Mouse (Mus musculus) kidney, postnatal 0 days (tissue): Measurements from ENCODE around the gene Tbc1d22a. TPM values are rescaled to one million over a fixed set of nuclear protein-coding genes. Genes with fewer than 3 reads are reported as not detected.
"Not testable (repeated sequence)": the region's sequence is repeated elsewhere in the genome, so short reads cannot be mapped to it uniquely, and the experiment has no call there.

Experiments
- ATAC-seq: fragments of 200-750 bp; cut with Nextera tagmentation; replicated peaks from 2 replicates; pipeline ENCODE4 v1.8.0; 2017; ENCODE audit warnings: low read depth, moderate number of reproducible peaks, moderate TSS enrichment, moderate library complexity; ENCODE audit not compliant: low FRiP score
- DNase-seq: peaks from one replicate; pipeline ENCODE4 v3.0.0-alpha.2; 2016; ENCODE audit warnings: low spot score
- H3K27ac ChIP-seq: fragments of 300-500 bp; sonication (generic); 2 replicates; pipeline ENCODE4 v1.5.1; 2014; ENCODE audit warnings: mild to moderate bottlenecking
- H3K27me3 ChIP-seq: fragments of 300-500 bp; sonication (generic); 2 replicates; pipeline ENCODE4 v1.6.1; 2014; ENCODE audit warnings: low read length, mixed read lengths; ENCODE audit not compliant: insufficient read depth
- H3K36me3 ChIP-seq: fragments of 300-500 bp; sonication (generic); 2 replicates; pipeline ENCODE4 v1.6.1; 2014; ENCODE audit warnings: low read length, mixed read lengths; ENCODE audit not compliant: insufficient read depth
- H3K4me1 ChIP-seq: fragments of 300-500 bp; sonication (generic); replicated peaks from 2 replicates; pipeline ENCODE4 v1.6.1; 2014; ENCODE audit warnings: antibody characterized with exemption, low read length, mixed read lengths; ENCODE audit not compliant: insufficient read depth
- H3K4me2 ChIP-seq: fragments of 300-500 bp; sonication (generic); 2 replicates; pipeline ENCODE4 v1.6.1; 2014; ENCODE audit warnings: mild to moderate bottlenecking, low read length, moderate library complexity, mixed read lengths
- H3K4me3 ChIP-seq: fragments of 300-500 bp; sonication (generic); replicated peaks from 2 replicates; pipeline ENCODE4 v1.5.1; 2014; ENCODE audit warnings: low read depth, low read length
- H3K9ac ChIP-seq: fragments of 300-500 bp; sonication (generic); 2 replicates; pipeline ENCODE4 v1.6.1; 2014; ENCODE audit warnings: low read depth, low read length
- H3K9me3 ChIP-seq: fragments of 300-500 bp; sonication (generic); replicated peaks from 2 replicates; pipeline ENCODE4 v1.6.1; 2016; ENCODE audit warnings: low read length, inconsistent platforms, mixed read lengths
- CTCF ChIP-seq: IDR thresholded peaks from 2 replicates; pipeline ENCODE4 v1.5.1; 2016; ENCODE audit warnings: antibody characterized with exemption, low read depth, mild to moderate bottlenecking, moderate library complexity
- WGBS: fragments of 180-500 bp; shearing (Covaris S2); extraction: QIAGEN DNeasy Blood & Tissue Kit; methylation state at CpG from one replicate; pipeline ENCODE4 v1.1.7; 2014; 5-methylcytosine and 5-hydroxymethylcytosine counted together
- polyA plus RNA-seq: library from polyadenylated mRNA; unstranded; fragments of >200 nt; fragmentation: Nextera tagmentation; extraction: Ambion mirVana; gene quantifications from 2 replicates; pipeline ENCODE4 v1.2.1, GENCODE M21; 2015

The Tbc1d22a gene
- polyA plus RNA-seq, 1 experiment from 2014 or later: 12.7 TPM

DNA sequence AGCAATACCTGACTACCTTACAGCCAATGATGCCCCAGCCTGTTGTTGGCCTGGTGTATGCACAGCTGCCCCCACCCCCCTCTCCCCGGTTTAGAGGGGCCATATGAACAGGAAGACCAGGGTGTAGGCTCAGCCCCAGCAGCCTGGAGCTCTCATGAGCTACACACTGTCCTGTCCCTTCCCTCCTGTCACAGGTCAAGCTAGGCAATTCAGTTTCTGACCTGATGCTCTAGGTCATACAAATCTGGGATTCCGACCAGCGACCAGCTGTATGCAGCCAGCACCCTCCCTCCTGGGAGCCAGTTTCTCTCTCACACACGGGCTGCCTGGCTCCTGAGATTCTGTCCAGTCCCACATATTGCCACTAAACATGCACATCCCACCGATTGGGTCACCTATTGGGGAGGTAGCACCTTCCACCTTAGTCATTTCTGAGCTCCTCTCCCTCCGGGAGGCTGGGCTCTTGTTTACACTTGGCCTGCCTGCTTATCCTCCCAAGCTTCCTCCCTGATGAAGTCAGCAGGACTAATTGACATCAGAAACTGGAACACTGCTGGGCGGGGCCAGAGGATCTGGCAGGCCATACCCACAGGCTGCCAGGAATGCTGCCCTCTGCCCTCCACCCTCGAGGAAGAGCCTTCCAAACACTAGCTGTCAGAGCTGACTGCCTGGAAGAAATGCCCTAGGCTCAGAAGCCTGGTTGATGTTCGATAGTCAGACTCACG, 25.4 kb upstream of the Tbc1d22a start:
- H3K27ac ChIP-seq: peak overlapping the region; percentile 70
- ATAC-seq: peak; percentile 50
- DNase-seq: peak; percentile 82
- H3K9ac ChIP-seq: no peak overlapping the region
- TF ChIP-seq CTCF: peak; percentile 26; the same call in 1 of the 2 replicates
- no peaks in the 10 kb centered on the region for H3K27me3 ChIP-seq
- H3K9me3 ChIP-seq: no peaks in the 10 kb centered on the region
- H3K4me1 ChIP-seq: peaks cover 32% of the 10 kb centered on the region
- no peak overlapping the region for H3K4me2 ChIP-seq
- WGBS: 25% methylated on average over 10 of the region's 10 CpGs
- no peak overlapping the region for H3K4me3 ChIP-seq
- no peaks in the 10 kb centered on the region for H3K36me3 ChIP-seq

DNA sequence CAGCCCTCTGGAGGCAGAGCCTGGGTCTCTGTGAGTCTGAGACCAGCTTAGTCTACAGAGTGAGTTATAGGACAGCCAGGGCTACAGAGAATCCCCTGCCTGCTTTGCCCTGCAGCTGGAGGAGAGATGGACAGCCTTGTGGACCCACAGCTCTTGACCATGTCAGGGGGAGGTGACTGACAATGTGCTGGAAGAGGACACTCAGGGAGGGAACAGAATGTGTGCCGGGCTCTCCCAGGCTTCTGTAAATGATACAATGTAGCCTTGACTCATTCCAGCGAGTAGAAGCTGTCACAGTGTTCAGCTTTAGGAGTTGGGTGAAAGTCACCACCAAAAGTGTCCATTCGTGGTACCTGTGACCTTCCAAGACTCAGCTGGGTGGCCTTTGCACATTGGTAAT, 23.9 kb upstream of the Tbc1d22a start:
- no peak overlapping the region for H3K4me2 ChIP-seq
- H3K4me3 ChIP-seq: no peak overlapping the region
- H3K36me3 ChIP-seq: no peaks in the 10 kb centered on the region
- WGBS: 73% methylated on average over 3 of the region's 3 CpGs
- peaks cover 28% of the 10 kb centered on the region for H3K4me1 ChIP-seq
- TF ChIP-seq CTCF: no peak
- ATAC-seq (no peak), DNase-seq (no peak)
- no peaks in the 10 kb centered on the region for H3K9me3 ChIP-seq
- H3K27ac ChIP-seq: no peak overlapping the region
- no peak overlapping the region for H3K9ac ChIP-seq
- no peaks in the 10 kb centered on the region for H3K27me3 ChIP-seq

DNA sequence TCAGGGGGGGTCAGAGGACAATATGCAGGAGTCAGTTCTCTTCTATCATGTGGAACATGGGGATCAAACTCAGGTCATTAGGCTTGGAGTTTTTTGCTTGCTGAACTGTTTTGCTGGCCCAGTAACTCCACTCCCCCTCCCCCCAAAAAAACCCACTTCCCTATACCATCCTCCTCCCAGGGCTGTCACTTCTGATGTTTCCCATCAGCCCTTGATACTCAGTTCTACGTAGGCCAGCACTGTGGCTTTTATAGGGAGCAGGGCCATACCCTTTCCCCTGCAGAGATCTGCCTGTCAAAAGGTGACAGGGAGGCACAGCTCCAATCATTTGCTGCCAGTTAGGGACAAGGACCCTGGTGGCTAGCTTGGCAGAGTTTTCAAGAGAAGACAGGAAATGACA, 22.8 kb upstream of the Tbc1d22a start:
- WGBS: 31% methylated on average over 1 of the region's 1 CpGs
- H3K9ac ChIP-seq: no peak overlapping the region
- no peak overlapping the region for H3K4me3 ChIP-seq
- no peak for TF ChIP-seq CTCF
- H3K4me2 ChIP-seq: no peak overlapping the region
- H3K9me3 ChIP-seq: no peaks in the 10 kb centered on the region
- H3K4me1 ChIP-seq: peaks cover 24% of the 10 kb centered on the region
- no peaks in the 10 kb centered on the region for H3K36me3 ChIP-seq
- no peak for DNase-seq
- ATAC-seq: no peak
- H3K27me3 ChIP-seq: no peaks in the 10 kb centered on the region
- no peak overlapping the region for H3K27ac ChIP-seq

DNA sequence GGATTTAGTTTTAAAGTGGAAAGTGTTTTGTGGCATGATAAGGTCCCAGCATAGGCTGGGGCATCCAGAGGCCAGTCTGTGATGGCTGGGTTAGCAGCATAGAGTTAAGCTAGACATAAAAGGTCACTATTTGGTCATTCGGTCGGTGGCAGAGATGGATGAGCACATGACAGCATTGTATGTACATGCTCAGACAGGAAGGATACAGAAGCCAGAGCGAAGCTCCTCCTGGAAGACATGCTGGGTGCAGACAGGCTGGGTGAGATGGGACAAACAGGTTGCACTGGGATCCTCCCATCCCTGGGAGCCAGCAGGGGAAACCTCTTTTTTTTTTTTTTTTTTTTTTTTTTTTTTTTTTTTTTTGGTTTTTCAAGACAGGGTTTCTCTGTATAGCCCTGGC, 22.3 kb upstream of the Tbc1d22a start:
- Histone ChIP-seq H3K9me3 (no peaks in the 10 kb centered on the region), H3K36me3 (no peaks in the 10 kb centered on the region), H3K9ac (no peak overlapping the region), H3K4me3 (no peak overlapping the region), H3K27me3 (no peaks in the 10 kb centered on the region), H3K4me1 (peaks cover 24% of the 10 kb centered on the region), H3K27ac (no peak overlapping the region), H3K4me2 (no peak overlapping the region)
- DNase-seq (no peak), ATAC-seq (no peak)
- WGBS: 73% methylated on average over 3 of the region's 3 CpGs
- TF ChIP-seq CTCF: no peak

DNA sequence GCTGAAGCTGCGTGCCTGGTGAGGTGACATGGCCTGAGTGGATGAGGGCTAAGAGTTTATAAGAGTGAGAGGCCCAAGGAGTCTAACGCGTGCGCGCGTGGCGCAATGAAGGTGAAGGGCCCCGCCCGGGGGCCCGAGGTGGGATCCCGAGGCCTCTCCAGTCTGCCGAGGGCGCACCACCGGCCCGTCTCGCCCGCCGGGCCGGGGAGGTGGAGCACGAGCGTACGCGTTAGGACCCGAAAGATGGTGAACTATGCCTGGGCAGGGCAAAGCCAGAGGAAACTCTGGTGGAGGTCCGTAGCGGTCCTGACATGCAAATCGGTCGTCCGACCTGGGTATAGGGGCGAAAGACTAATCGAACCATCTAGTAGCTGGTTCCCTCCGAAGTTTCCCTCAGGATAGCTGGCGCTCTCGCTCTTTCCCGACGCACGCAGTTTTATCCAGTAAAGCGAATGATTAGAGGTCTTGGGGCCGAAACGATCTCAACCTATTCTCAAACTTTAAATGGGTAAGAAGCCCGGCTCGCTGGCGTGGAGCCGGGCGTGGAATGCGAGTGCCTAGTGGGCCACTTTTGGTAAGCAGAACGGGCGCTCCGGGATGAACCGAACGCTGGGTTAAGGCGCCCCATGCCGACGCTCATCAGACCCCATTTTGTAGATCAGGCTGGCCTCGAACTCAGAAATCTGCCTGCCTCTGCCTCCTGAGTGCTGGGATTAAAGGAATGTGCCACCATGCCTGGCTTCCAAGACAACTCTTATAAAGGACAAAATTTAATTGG, 19.4 kb upstream of the Tbc1d22a start:
- not testable (repeated sequence) for DNase-seq, H3K4me2 ChIP-seq, H3K27ac ChIP-seq, H3K36me3 ChIP-seq, H3K27me3 ChIP-seq, H3K4me3 ChIP-seq, H3K9ac ChIP-seq, H3K4me1 ChIP-seq, H3K9me3 ChIP-seq
- 76% methylated on average over 55 of the region's 55 CpGs for WGBS
- ATAC-seq: peak; percentile 97

DNA sequence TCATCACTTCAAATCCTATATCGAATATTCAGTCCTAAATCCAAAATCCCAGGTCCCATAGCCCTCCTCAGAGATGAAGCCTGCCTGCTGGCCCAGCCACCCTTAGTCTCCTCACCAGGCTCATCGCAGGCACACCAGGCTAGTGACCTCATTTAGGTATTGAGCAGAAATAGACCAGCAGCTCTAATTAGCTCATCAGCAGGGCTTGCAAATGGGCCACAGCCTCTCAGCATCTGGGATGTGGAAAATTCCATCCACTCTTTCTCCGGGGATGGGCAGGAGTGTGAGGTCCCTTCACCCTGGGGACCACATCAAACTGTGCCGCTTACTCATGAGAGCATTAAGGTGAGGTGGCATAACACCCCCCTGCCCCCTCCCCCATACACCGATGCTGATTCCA, 15.2 kb upstream of the Tbc1d22a start:
- H3K4me2 ChIP-seq: no peak overlapping the region
- H3K27ac ChIP-seq: no peak overlapping the region
- 72% methylated on average over 5 of the region's 5 CpGs for WGBS
- peaks cover 32% of the 10 kb centered on the region for H3K4me1 ChIP-seq
- no peak overlapping the region for H3K4me3 ChIP-seq
- DNase-seq: no peak
- no peak overlapping the region for H3K9ac ChIP-seq
- no peak for ATAC-seq
- H3K36me3 ChIP-seq: no peaks in the 10 kb centered on the region
- no peak for TF ChIP-seq CTCF
- no peaks in the 10 kb centered on the region for H3K27me3 ChIP-seq
- H3K9me3 ChIP-seq: no peaks in the 10 kb centered on the region
